Mouse (Mus musculus) mouse embryonic stem cell (cell line): ENCODE results near the gene Vmn2r99.

Experiments
- in situ Hi-C, 2 experiments: fragments of 300-500 bp; cut with MboI; formaldehyde crosslinking; loops; 1 replicate in 1 of 2; 3 replicates in 1 of 2; pipeline ENCODE4 v1.14.3; 2019 to 2020; ENCODE audit warnings: low sequenced_read_pairs in 2 of 2, low pct_unique_long_range_greater_than_20kb in 1 of 2, mixed read lengths in 1 of 2; ENCODE audit not compliant: unreplicated experiment in 1 of 2

Gene Vmn2r99

GRCm38 (mm10) chr17:19361649-19362048 lies at the start of gene Vmn2r99:
Gene Vmn2r99, plus strand, starts transcription at chr17:19361949.
- in situ Hi-C loops, result no loop called here

- in situ Hi-C loops, result no loop called here
These were observed 75.9 kb downstream of the Vmn2r99 start for GRCm38 (mm10) chr17:19437623-19438022.

DNA sequence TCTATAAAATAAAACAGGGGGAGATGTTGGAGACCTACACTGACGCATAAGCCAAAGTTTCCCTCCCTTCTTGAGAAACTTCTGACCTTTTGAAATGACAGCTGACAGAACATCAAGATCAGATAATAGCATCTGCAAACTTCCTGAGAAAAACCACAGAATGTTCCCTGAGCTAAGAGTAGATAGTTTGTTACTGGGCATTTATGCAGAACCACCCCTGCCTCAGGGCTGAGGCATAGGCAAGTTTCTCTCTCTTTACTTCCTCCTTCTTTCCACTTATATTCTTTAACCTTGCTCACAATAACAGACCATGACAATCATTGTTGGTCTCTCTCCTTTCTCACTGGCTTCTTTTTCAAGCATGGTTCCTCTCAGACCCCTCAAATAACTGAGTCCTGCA lies 83.2 kb downstream of the Vmn2r99 start:
- in situ Hi-C loops, result no loop called here
